Mouse (Mus musculus): ENCODE measurements around the gene Emc6. TPM values are rescaled to one million over a fixed set of nuclear protein-coding genes. Genes with fewer than 3 reads are reported as not detected.

Gene Emc6
- total RNA-seq, 2 experiments from 2014 or later: 72.4 to 75.5 TPM

- no peak for DNase-seq
- intact Hi-C loops (cut with DNase I): loop anchor here (2.0 to 5.0 kb wide), 3 partner anchors 41 to 1236 kb away; partner anchors contain the start of genes Emc6 and Tax1bp3
Observed at GRCm38 (mm10) chr11:73136587-73136986, 40.2 kb downstream of the Emc6 start.

DNA sequence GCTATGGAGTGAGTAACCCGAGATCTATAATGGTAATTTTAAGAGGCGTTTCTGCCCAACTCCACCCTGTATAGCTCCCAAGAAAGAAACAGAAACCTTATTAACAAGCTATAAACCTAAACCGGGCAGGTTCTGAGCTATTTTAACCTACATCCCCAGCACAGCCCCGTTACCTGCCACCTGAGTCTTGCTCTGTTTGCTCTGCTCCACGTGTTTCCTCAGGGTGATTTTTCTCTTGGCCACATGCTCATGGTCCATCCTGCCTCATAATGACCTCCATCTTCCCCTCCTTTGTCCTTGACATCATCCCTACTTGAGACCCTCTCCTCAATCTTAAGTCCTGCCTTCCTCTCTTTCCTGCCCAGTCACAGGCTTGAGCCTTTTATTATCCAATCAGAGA lies 42.6 kb downstream of the Emc6 start:
- intact Hi-C loops (cut with DNase I): no loop called here
- no peak for DNase-seq

DNA sequence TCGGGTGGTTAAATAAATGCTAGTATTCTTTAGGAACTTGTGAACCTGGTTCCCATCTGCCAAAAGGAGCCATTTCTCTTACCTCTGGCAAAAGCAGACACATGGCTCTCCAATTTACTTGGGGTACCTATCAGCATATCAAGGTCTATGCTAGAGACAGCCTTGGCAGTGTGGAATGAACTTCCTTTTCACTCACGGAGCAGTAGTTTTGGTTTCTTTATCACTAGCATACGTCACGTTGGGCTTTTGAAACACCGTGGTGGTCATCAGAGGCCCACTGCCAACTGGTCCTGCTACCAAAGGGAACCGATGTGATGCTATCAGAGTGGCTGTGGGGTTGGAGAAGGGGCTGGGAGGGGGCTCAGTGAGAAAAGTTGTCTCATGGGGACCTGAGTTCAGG lies 43.8 kb downstream of the Emc6 start:
- DNase-seq: no peak
- intact Hi-C loops (cut with DNase I): no loop called here

DNA sequence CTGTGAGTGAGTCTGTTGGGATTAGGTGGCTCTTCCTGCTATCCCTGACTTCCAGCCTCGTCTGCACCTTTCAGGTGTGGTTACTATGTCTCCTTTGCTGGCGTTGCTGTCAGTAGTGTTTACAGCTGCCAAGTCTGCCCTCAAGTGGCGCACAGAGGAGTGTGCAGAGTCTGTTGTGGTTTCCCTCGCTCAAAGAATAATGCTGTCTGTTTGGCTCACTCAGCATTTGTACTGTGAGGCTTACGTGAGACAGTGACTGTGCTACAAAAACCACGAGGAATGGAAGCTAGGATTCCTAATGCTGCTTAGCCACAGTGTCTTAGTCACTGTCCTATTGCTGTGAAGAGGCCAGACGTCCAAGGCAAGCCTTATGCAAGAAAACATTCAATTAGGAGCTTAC lies 45.8 kb downstream of the Emc6 start:
- DNase-seq: peak in 1 of 2 experiments; percentile 14

GRCm38 (mm10) chr11:73126495-73126894 lies 50.3 kb downstream of the Emc6 start:
- DNase-seq: no peak
- intact Hi-C loops (cut with DNase I): no loop called here

More for the DNA sequence above, 45.8 kb downstream of the Emc6 start:
- intact Hi-C loops (cut with DNase I): no loop called here

Other genes starting within 250 kb of the Emc6 start
- 10 to 100 TPM; 18.4 to 19.3 TPM for gene Atp2a3, start 215.9 kb downstream of the Emc6 start, total RNA-seq (2021)
- gene P2rx1, start 177.9 kb downstream of the Emc6 start, total RNA-seq (2021): 1 to 10 TPM in 1 of 2 experiments, under 1 TPM in 1; 0.60 to 1.0 TPM
- gene Camkk1, start 158.0 kb downstream of the Emc6 start, total RNA-seq (2021): 1 to 10 TPM; 1.4 to 1.8 TPM
- 1 to 10 TPM; 7.6 to 7.8 TPM for gene Ncbp3, start 129.3 kb downstream of the Emc6 start, total RNA-seq (2021)
- under 1 TPM in 1 of 2 experiments, not detected in 1; 0.20 TPM for gene Itgae, start 86.5 kb downstream of the Emc6 start, total RNA-seq (2021)
- gene Haspin, start 38.7 kb downstream of the Emc6 start, total RNA-seq (2021): 1 to 10 TPM in 1 of 2 experiments, under 1 TPM in 1; 0.81 to 1.3 TPM
- gene P2rx5, start 16.6 kb downstream of the Emc6 start, total RNA-seq (2021): 1 to 10 TPM; 6.9 to 7.7 TPM
- gene Tax1bp3, start within 50 bp of the Emc6 start, total RNA-seq (2021): 10 to 100 TPM; 55.3 to 62.3 TPM
- gene Ctns, start 22.0 kb upstream of the Emc6 start, total RNA-seq (2021): 10 to 100 TPM; 11.3 to 11.7 TPM
- gene Shpk, start 22.4 kb upstream of the Emc6 start, total RNA-seq (2021): 1 to 10 TPM; 1.2 to 1.5 TPM
- under 1 TPM in 1 of 2 experiments, not detected in 1; 0.12 TPM for gene Trpv1, start 57.3 kb upstream of the Emc6 start, total RNA-seq (2021)
- gene Trpv3, start 90.4 kb upstream of the Emc6 start, total RNA-seq (2021): under 1 TPM; 0.10 TPM
- 1 to 10 TPM in 1 of 2 experiments, under 1 TPM in 1; 0.76 to 1.2 TPM for gene Aspa, start 152.6 kb upstream of the Emc6 start, total RNA-seq (2021)
- gene Gm49340, start 152.7 kb upstream of the Emc6 start, total RNA-seq (2021): not detected
- gene Spata22, start 152.7 kb upstream of the Emc6 start, total RNA-seq (2021): not detected
- not detected for gene Olfr20, start 173.7 kb upstream of the Emc6 start, total RNA-seq (2021)
- gene Olfr376, start 194.2 kb upstream of the Emc6 start, total RNA-seq (2021): not detected
- not detected for gene Olfr1, start 222.6 kb upstream of the Emc6 start, total RNA-seq (2021)

Data from heart, postnatal 14 days (tissue).